Mouse (Mus musculus): ENCODE data around the gene Rps6kb2. TPM values are rescaled to one million over a fixed set of nuclear protein-coding genes. Genes with fewer than 3 reads are reported as not detected.

The Rps6kb2 gene
- polyA plus RNA-seq, 1 experiment, result 97.8 TPM

DNA sequence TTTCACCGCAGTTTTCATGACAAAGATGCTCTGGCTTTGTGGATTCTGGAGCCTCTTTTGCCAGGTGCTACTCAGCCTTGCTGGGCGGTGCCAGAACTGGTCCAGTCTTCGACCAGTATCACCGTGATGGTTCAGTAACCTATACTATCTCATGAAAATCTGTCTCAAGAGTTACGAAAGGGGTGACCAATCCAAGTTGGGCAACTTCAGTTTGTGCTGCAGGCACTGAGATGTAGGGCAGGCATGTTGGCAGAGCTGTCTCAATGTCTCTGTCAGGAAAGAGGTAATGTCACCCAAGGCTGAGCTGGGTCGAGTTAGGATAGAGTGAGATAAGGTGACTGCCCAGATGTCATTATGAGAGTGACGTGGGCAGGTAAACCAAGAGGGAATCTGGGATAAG, 17.3 kb upstream of the Rps6kb2 start:
- no peak overlapping the region for H3K27ac ChIP-seq (ENCODE audit: control insufficient read depth, insufficient read depth, low read length)
- WGBS, result 97% methylated on average over 7 of the region's 7 CpGs

DNA sequence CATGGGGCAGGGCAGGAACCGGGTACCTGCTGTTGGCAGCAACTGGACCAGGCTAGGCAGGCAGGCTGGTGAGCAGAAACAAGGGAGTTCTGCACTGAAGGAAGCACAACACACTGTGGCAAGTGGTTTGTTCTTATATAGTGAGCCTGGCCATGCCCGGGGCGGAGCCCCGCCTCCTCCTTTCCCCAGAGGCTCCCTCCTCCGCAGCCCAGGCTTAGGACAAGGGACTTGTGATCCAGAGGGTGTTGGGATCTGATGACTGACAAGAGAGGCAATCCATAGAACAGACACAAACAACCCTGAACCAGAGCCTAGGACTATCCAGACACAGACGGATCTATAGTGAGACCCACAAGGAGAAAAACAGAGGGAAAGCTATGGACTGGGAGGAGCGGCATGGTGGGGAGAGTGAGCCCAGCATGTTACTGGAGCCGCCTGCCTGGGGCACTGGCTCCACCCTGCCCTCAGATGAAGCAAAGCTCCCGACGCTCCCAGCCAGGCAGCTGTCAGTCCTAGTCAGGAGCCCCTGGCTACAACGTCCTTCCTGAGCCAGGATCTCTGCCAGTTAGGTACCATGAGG, 12.3 kb upstream of the Rps6kb2 start, which contains the start of gene Carns1:
TSS of gene Carns1 (minus strand) at position 112 of the 580 bp plus-strand sequence.
- no peak within 1 kb of the TSS for H3K4me3 ChIP-seq (ENCODE audit: control insufficient read depth, insufficient read depth, low read length)
- no peak for TF ChIP-seq CTCF (IDR thresholded peaks at IDR 0.05; ENCODE audit: borderline replicate concordance, control insufficient read depth, extremely low read depth, insufficient read depth, low read length, poor library complexity)
- no peak for TF ChIP-seq POLR2A (IDR thresholded peaks at IDR 0.05; ENCODE audit: control insufficient read depth, extremely low read depth, insufficient read depth, low read length, poor library complexity)
- WGBS, result 84% methylated on average over 11 of the region's 11 CpGs
- peaks cover 17% of the 10 kb centered on the region for H3K4me1 ChIP-seq (replicated peaks; ENCODE audit: control insufficient read depth, insufficient read depth, low read length)
- DNase-seq, result no peak
- 0 out of 2 replicates have a peak, but pooled peaks cover 10% of the 10 kb centered on the region for H3K36me3 ChIP-seq (ENCODE audit: control insufficient read depth, insufficient read depth, low read length)
- H3K27me3 ChIP-seq (ENCODE audit: control insufficient read depth, insufficient read depth, low read length), result no peaks in the 10 kb centered on the region
- H3K27ac ChIP-seq (ENCODE audit: control insufficient read depth, insufficient read depth, low read length), result no peak within 1 kb of the TSS

More for the DNA sequence above, 17.3 kb upstream of the Rps6kb2 start:
- Histone ChIP-seq H3K36me3 (ENCODE audit: control insufficient read depth, insufficient read depth, low read length) (peaks cover 42% of the 10 kb centered on the region), H3K27me3 (ENCODE audit: control insufficient read depth, insufficient read depth, low read length) (no peaks in the 10 kb centered on the region), H3K4me3 (ENCODE audit: control insufficient read depth, insufficient read depth, low read length) (no peak overlapping the region), H3K4me1 (replicated peaks; ENCODE audit: control insufficient read depth, insufficient read depth, low read length) (peaks cover 26% of the 10 kb centered on the region)
- no peak for DNase-seq
- TF ChIP-seq POLR2A (IDR thresholded peaks at IDR 0.05; ENCODE audit: control insufficient read depth, extremely low read depth, insufficient read depth, low read length, poor library complexity) (no peak), CTCF (IDR thresholded peaks at IDR 0.05; ENCODE audit: borderline replicate concordance, control insufficient read depth, extremely low read depth, insufficient read depth, low read length, poor library complexity) (no peak)

GRCm38 (mm10) chr19:4172925-4173324, 9.8 kb upstream of the Rps6kb2 start:
- no peak overlapping the region for H3K4me3 ChIP-seq (ENCODE audit: control insufficient read depth, insufficient read depth, low read length)
- WGBS, result 83% methylated on average over 11 of the region's 11 CpGs
- H3K27ac ChIP-seq (ENCODE audit: control insufficient read depth, insufficient read depth, low read length), result no peak overlapping the region
- no peak for TF ChIP-seq CTCF (IDR thresholded peaks at IDR 0.05; ENCODE audit: borderline replicate concordance, control insufficient read depth, extremely low read depth, insufficient read depth, low read length, poor library complexity)
- no peak for TF ChIP-seq POLR2A (IDR thresholded peaks at IDR 0.05; ENCODE audit: control insufficient read depth, extremely low read depth, insufficient read depth, low read length, poor library complexity)
- peaks cover 25% of the 10 kb centered on the region for H3K4me1 ChIP-seq (replicated peaks; ENCODE audit: control insufficient read depth, insufficient read depth, low read length)
- no peaks in the 10 kb centered on the region for H3K27me3 ChIP-seq (ENCODE audit: control insufficient read depth, insufficient read depth, low read length)
- DNase-seq, result no peak
- H3K36me3 ChIP-seq (ENCODE audit: control insufficient read depth, insufficient read depth, low read length), result no peaks in the 10 kb centered on the region

DNA sequence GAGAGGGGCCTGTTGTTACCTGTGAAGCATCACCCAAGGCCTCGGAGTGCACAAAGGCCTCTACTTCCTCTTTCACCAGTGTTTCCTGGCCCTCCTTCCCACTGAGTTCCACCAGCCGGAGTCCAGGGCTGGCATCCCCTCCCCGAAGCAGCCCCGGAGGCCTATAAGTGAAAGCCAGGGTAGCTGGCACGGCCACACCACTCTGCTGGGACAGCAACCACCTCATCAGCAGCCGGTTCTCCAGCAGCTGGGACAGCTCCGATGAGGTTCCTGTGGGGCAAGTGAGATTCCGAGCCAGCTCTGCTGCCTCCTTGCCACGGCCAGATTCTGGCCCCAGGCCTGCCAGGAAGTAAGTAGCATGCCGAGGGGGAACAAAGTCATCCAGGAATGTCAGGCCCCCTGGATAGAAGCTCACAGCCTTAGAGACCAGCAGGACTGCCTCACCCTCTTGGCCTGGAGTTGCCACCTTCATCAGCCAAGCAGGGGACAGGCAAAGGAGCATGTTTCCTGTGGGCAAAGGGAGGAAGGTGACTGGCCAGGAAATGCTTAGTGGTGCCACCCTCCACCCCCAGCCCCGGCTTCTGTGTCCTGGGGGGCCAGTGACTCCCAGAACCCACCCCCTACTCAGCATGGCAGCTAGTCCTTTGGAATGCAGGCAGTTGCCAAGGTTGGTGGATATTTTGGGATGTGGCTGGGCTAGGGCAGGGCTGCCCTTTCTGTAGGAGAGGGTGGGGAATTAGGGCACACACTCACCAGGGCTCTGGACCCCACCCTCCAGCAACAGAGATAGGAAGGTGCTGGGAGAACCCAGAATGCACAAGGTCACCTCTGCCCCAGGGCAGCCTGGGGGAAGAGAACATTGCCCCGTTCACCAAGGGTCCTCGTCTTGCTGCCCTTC, 8.5 kb upstream of the Rps6kb2 start:
- no peak for TF ChIP-seq POLR2A (IDR thresholded peaks at IDR 0.05; ENCODE audit: control insufficient read depth, extremely low read depth, insufficient read depth, low read length, poor library complexity)
- no peak for TF ChIP-seq CTCF (IDR thresholded peaks at IDR 0.05; ENCODE audit: borderline replicate concordance, control insufficient read depth, extremely low read depth, insufficient read depth, low read length, poor library complexity)
- WGBS, result 39% methylated on average over 13 of the region's 13 CpGs
- Histone ChIP-seq H3K36me3 (ENCODE audit: control insufficient read depth, insufficient read depth, low read length) (no peaks in the 10 kb centered on the region), H3K4me1 (replicated peaks; ENCODE audit: control insufficient read depth, insufficient read depth, low read length) (peaks cover 25% of the 10 kb centered on the region), H3K27ac (ENCODE audit: control insufficient read depth, insufficient read depth, low read length) (no peak overlapping the region), H3K4me3 (ENCODE audit: control insufficient read depth, insufficient read depth, low read length) (no peak overlapping the region), H3K27me3 (ENCODE audit: control insufficient read depth, insufficient read depth, low read length) (no peaks in the 10 kb centered on the region)
- DNase-seq, result no peak

DNA sequence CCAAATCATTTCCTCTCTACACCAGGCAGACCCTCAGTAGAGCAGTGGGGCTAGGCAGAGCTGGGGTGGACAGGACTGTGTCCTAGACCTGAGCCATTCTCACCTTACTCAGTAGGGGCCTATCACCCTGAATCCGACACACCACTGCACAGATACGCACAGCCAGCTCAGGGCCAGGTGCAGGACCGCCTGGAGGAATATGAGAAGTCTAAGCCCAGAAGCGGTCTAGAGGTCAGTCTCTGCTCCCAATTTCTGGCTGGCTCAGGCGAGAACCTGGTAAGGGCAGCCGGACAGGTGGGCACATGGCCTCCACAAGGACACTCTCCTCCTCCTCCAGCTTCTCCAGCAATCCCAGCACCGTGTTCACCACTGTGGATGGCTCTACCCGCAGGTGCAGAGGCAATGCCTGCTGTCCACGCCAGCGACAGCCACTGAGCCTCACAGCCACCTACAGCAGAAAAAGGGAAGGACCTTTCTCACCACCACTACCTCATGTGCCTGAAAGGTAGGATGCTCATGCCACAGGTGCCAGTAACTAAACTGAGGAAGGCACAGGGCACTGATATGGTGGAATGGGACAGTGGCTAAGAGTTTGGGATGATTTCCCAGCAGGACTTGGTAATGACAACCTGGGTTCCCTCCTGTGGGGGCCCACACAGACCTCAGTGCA, 7.7 kb upstream of the Rps6kb2 start:
- peaks cover 25% of the 10 kb centered on the region for H3K4me1 ChIP-seq (replicated peaks; ENCODE audit: control insufficient read depth, insufficient read depth, low read length)
- DNase-seq, result no peak
- H3K4me3 ChIP-seq (ENCODE audit: control insufficient read depth, insufficient read depth, low read length), result no peak overlapping the region
- 81% methylated on average over 10 of the region's 10 CpGs for WGBS
- H3K27me3 ChIP-seq (ENCODE audit: control insufficient read depth, insufficient read depth, low read length), result no peaks in the 10 kb centered on the region
- no peaks in the 10 kb centered on the region for H3K36me3 ChIP-seq (ENCODE audit: control insufficient read depth, insufficient read depth, low read length)
- TF ChIP-seq POLR2A (IDR thresholded peaks at IDR 0.05; ENCODE audit: control insufficient read depth, extremely low read depth, insufficient read depth, low read length, poor library complexity) (no peak), CTCF (IDR thresholded peaks at IDR 0.05; ENCODE audit: borderline replicate concordance, control insufficient read depth, extremely low read depth, insufficient read depth, low read length, poor library complexity) (no peak)
- no peak overlapping the region for H3K27ac ChIP-seq (ENCODE audit: control insufficient read depth, insufficient read depth, low read length)

GRCm38 (mm10) chr19:4169810-4170209, 6.7 kb upstream of the Rps6kb2 start:
- peaks cover 25% of the 10 kb centered on the region for H3K4me1 ChIP-seq (replicated peaks; ENCODE audit: control insufficient read depth, insufficient read depth, low read length)

More at GRCm38 (mm10) chr19:4169810-4170209, 6.7 kb upstream of the Rps6kb2 start:
- TF ChIP-seq POLR2A (IDR thresholded peaks at IDR 0.05; ENCODE audit: control insufficient read depth, extremely low read depth, insufficient read depth, low read length, poor library complexity), result no peak
- TF ChIP-seq CTCF (IDR thresholded peaks at IDR 0.05; ENCODE audit: borderline replicate concordance, control insufficient read depth, extremely low read depth, insufficient read depth, low read length, poor library complexity), result no peak
- WGBS, result 3% methylated on average over 27 of the region's 27 CpGs
- no peaks in the 10 kb centered on the region for H3K36me3 ChIP-seq (ENCODE audit: control insufficient read depth, insufficient read depth, low read length)
- H3K27ac ChIP-seq (ENCODE audit: control insufficient read depth, insufficient read depth, low read length), result peak overlapping the region; percentile 5; the same call in 1 of the 2 replicates
- DNase-seq, result no peak
- H3K4me3 ChIP-seq (ENCODE audit: control insufficient read depth, insufficient read depth, low read length), result peak overlapping the region; percentile 50
- H3K27me3 ChIP-seq (ENCODE audit: control insufficient read depth, insufficient read depth, low read length), result no peaks in the 10 kb centered on the region

Measured in thymus, adult 2 months (tissue).